Mouse (Mus musculus): ENCODE data around the gene Susd2. TPM values are rescaled to one million over a fixed set of nuclear protein-coding genes. Genes with fewer than 3 reads are reported as not detected.

Gene Susd2
- polyA plus RNA-seq, 1 experiment from 2014 or later, result 2.1 TPM

Other genes with a start within 250 kb of the Susd2 start
- gene Upb1, start 242.9 kb downstream of the Susd2 start, polyA plus RNA-seq (2014; fragmentation: Nextera tagmentation; extraction: Ambion mirVana), result 0.39 and 0.46 TPM in 2 replicates
- gene Snrpd3, start 126.5 kb downstream of the Susd2 start, polyA plus RNA-seq (2014; fragmentation: Nextera tagmentation; extraction: Ambion mirVana), result 121 and 141 TPM in 2 replicates
- gene Gucd1, start 126.0 kb downstream of the Susd2 start, polyA plus RNA-seq (2014; fragmentation: Nextera tagmentation; extraction: Ambion mirVana), result 30.5 and 35.2 TPM in 2 replicates
- 0.66 and 1.0 TPM in 2 replicates for gene Lrrc75b, start 83.7 kb downstream of the Susd2 start, polyA plus RNA-seq (2014; fragmentation: Nextera tagmentation; extraction: Ambion mirVana)
- gene Ggt1, start 82.4 kb downstream of the Susd2 start, polyA plus RNA-seq (2014; fragmentation: Nextera tagmentation; extraction: Ambion mirVana), result 0.42 and 0.44 TPM in 2 replicates
- gene Ggt5, start 54.7 kb downstream of the Susd2 start, polyA plus RNA-seq (2014; fragmentation: Nextera tagmentation; extraction: Ambion mirVana), result 2.8 and 5.0 TPM in 2 replicates
- gene Cabin1, start 120.3 kb upstream of the Susd2 start, polyA plus RNA-seq (2014; fragmentation: Nextera tagmentation; extraction: Ambion mirVana), result 18.5 and 28.6 TPM in 2 replicates
- gene Ddt, start 129.4 kb upstream of the Susd2 start, polyA plus RNA-seq (2014; fragmentation: Nextera tagmentation; extraction: Ambion mirVana), result 41.1 and 44.4 TPM in 2 replicates
- gene Gm20441, start 136.9 kb upstream of the Susd2 start, polyA plus RNA-seq (2014; fragmentation: Nextera tagmentation; extraction: Ambion mirVana), result not detected in 2 replicates
- 3.0 and 3.4 TPM in 2 replicates for gene Gstt3, start 137.4 kb upstream of the Susd2 start, polyA plus RNA-seq (2014; fragmentation: Nextera tagmentation; extraction: Ambion mirVana)
- gene Gstt1, start 154.6 kb upstream of the Susd2 start, polyA plus RNA-seq (2014; fragmentation: Nextera tagmentation; extraction: Ambion mirVana), result 4.3 and 5.1 TPM in 2 replicates
- gene Gstt4, start 178.5 kb upstream of the Susd2 start, polyA plus RNA-seq (2014; fragmentation: Nextera tagmentation; extraction: Ambion mirVana), result not detected in 2 replicates
- gene Gstt2, start 193.4 kb upstream of the Susd2 start, polyA plus RNA-seq (2014; fragmentation: Nextera tagmentation; extraction: Ambion mirVana), result 8.7 and 8.8 TPM in 2 replicates
- gene Mif, start 216.2 kb upstream of the Susd2 start, polyA plus RNA-seq (2014; fragmentation: Nextera tagmentation; extraction: Ambion mirVana), result 2,705 and 2,898 TPM in 2 replicates
- gene Derl3, start 249.4 kb upstream of the Susd2 start, polyA plus RNA-seq (2014; fragmentation: Nextera tagmentation; extraction: Ambion mirVana), result 2.4 and 3.4 TPM in 2 replicates